Mouse (Mus musculus) ES-E14 (cell line): ENCODE measurements around the gene Gm10799. TPM values are rescaled to one million over a fixed set of nuclear protein-coding genes. Genes with fewer than 3 reads are reported as not detected.
"Not testable (repeated sequence)": the region's sequence is repeated elsewhere in the genome, so short reads cannot be mapped to it uniquely, and the experiment has no call there.

Experiments used
- DNase-seq: peaks from one replicate; pipeline ENCODE4 v3.0.0-alpha.2; 2013; ENCODE audit warnings: low read depth, low spot score
- H3K27ac ChIP-seq: 2 replicates; pipeline ENCODE4 v1.5.1; 2012; ENCODE audit warnings: low read depth, mild to moderate bottlenecking, low read length, moderate library complexity, mixed read lengths; ENCODE audit not compliant: poor library complexity, insufficient read depth, severe bottlenecking
- H3K36me3 ChIP-seq: 2 replicates; pipeline ENCODE4 v1.6.1; 2012; ENCODE audit warnings: mild to moderate bottlenecking, low read length, moderate library complexity, mixed read lengths; ENCODE audit not compliant: control insufficient read depth, poor library complexity, insufficient read depth, severe bottlenecking
- H3K4me1 ChIP-seq, 2 experiments: fragments of 150-350 bp in 1 of 2; sonication (generic) in 1 of 2; 2 replicates each; pipeline ENCODE4 v1.6.1; 2012; ENCODE audit warnings: low read length in 2 of 2, mild to moderate bottlenecking in 1 of 2, mixed read lengths in 1 of 2; ENCODE audit not compliant: control insufficient read depth in 2 of 2, insufficient read depth in 2 of 2, poor library complexity in 1 of 2
- H3K4me3 ChIP-seq, 2 experiments: fragments of 150-350 bp in 1 of 2; sonication (generic) in 1 of 2; 2 replicates each; pipeline ENCODE4 v1.5.1; 2012; ENCODE audit warnings: low read length in 2 of 2, low read depth in 1 of 2, mild to moderate bottlenecking in 1 of 2, mixed read lengths in 1 of 2; ENCODE audit not compliant: insufficient read depth in 1 of 2, poor library complexity in 1 of 2, severe bottlenecking in 1 of 2
- H3K9ac ChIP-seq: 2 replicates; pipeline ENCODE4 v1.6.1; 2012; ENCODE audit warnings: low read depth, mild to moderate bottlenecking, low read length, mixed read lengths; ENCODE audit not compliant: poor library complexity, insufficient read depth, severe bottlenecking
- H3K9me3 ChIP-seq: fragments of 150-350 bp; sonication (generic); 2 replicates; pipeline ENCODE4 v1.6.1; 2012; ENCODE audit warnings: low read depth, mild to moderate bottlenecking, low read length; ENCODE audit not compliant: control insufficient read depth, insufficient read depth
- CHD2 ChIP-seq: IDR thresholded peaks from 2 replicates; pipeline ENCODE4 v1.6.1; 2014; ENCODE audit warnings: mild to moderate bottlenecking, low read depth, low read length, inconsistent platforms
- HCFC1 ChIP-seq: IDR thresholded peaks from 2 replicates; pipeline ENCODE4 v1.6.1; 2012; ENCODE audit warnings: low read length, inconsistent platforms, borderline replicate concordance; ENCODE audit not compliant: insufficient read depth
- MAFK ChIP-seq: IDR thresholded peaks from 2 replicates; pipeline ENCODE4 v1.6.1; 2014; ENCODE audit warnings: mild to moderate bottlenecking, low read depth, low read length, inconsistent platforms; ENCODE audit not compliant: insufficient read depth
- ZC3H11A ChIP-seq: IDR thresholded peaks from 2 replicates; pipeline ENCODE4 v1.6.1; 2012; ENCODE audit warnings: low read depth, mild to moderate bottlenecking, inconsistent platforms, low read length, borderline replicate concordance
- ZNF384 ChIP-seq: IDR thresholded peaks from 2 replicates; pipeline ENCODE4 v1.6.1; 2012; ENCODE audit warnings: low read depth, low read length, inconsistent platforms
- in situ Hi-C, 2 experiments: fragments of 600-800 bp; cut with MboI; formaldehyde crosslinking; loops; one replicate each; pipeline ENCODE4 v1.15.1; 2025; ENCODE audit warnings: low sequenced_read_pairs in 2 of 2, inconsistent platforms in 1 of 2; ENCODE audit not compliant: unreplicated experiment in 2 of 2
- total RNA-seq: library from RNA; depleted of rRNA; stranded (reverse); fragments of 300-350 nt; gene quantifications from 2 replicates; pipeline ENCODE4 v1.2.3, GENCODE M21; 2012

Gm10799 gene
- total RNA-seq, 1 experiment, result not detected

DNA sequence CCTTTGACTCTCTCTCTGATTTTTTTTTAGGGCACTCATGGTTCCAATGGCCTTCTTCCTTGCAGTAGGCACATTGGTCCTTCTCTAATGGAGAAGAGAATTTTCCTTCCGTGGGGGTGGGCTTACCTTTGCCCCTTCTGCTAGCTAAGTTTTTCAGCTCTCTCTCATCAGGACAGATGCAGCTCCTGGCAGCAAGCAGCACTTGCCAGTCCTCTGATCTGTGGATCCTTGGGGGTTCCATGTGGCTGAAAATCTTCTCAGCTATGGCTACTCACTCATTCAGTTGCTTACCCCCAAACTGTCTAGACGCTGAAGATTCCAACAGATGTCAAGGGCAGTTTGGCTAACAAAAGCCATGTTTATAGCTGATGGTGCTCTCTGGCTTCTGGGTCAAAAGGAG is 25.0 kb upstream of the Gm10799 start:
- Histone ChIP-seq H3K27ac (no peak overlapping the region), H3K4me1 (0 out of 4 replicates have a peak, but pooled peaks cover 0 to 4% of the 10 kb centered on the region in 2 experiments), H3K36me3 (no peaks in the 10 kb centered on the region), H3K4me3 (no peak overlapping the region), H3K9me3 (0 out of 2 replicates have a peak, but pooled peaks cover 6% of the 10 kb centered on the region), H3K9ac (no peak overlapping the region)
- TF ChIP-seq ZNF384, result no peak
- no peak for TF ChIP-seq MAFK
- no peak for TF ChIP-seq HCFC1
- no peak for TF ChIP-seq CHD2
- no peak for TF ChIP-seq ZC3H11A
- no peak for DNase-seq
- in situ Hi-C loops, result no loop called here

DNA sequence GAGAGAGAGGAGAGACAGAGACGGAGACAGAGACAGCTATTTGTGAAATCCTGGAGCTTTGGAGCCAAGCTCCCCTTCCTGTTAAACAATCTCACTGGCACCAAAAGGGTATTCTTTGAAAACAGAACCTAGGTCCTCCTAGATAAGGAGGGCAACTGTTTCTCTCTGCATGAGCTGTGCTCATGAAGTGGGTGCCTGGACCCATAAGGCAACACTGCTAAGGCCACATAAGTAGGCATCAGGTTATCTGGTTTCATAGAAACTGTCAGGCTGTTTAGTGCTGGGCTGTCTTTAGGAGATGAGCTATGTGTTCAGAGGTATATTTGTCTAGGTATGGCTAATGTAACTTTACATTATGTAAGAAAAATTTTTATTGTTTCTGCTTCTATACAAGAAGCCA is 19.2 kb upstream of the Gm10799 start:
- not testable (repeated sequence) for H3K4me1 ChIP-seq

DNA sequence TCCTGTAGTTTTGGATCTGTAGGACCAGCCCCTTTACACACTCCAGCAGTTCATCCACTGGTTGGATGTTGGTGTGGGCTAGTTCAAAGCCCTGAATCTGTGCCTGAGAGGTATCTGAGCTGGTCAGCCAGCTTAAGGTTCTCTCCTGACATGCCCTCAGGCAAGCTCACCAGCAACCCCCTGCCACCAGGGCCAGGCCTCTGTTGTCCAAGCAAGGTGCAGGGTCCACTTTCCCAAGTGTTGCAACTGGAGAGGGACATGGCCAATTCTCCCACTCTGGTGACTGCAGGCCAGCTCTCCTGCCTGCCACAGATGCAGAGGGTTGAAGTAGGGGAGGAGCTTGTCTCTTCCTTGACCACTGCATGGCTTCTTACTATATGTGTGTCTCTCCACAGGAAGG is 15.7 kb upstream of the Gm10799 start:
- H3K9ac ChIP-seq, DNase-seq, H3K36me3 ChIP-seq, H3K4me3 ChIP-seq, H3K9me3 ChIP-seq, in situ Hi-C loops, H3K4me1 ChIP-seq, H3K27ac ChIP-seq: not testable (repeated sequence)

More for the DNA sequence above, 19.2 kb upstream of the Gm10799 start:
- H3K27ac ChIP-seq, H3K4me3 ChIP-seq, H3K9ac ChIP-seq, in situ Hi-C loops, H3K9me3 ChIP-seq, H3K36me3 ChIP-seq, DNase-seq: not testable (repeated sequence)

DNA sequence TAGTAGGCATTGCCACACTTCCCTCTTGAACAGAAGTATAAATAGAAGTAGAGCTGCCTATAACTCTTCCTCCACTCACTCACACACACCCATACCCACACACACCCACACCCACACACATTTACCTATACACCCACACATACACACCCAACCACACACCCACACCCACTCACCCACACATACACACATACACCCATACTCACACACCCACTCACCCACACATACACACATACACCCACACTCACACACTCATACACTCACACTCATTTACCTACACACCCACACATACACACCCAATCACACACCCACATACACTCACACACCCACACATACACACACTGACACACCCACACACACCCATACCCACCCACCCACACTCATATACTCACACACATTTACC is 14.1 kb upstream of the Gm10799 start:
- TF ChIP-seq HCFC1, result no peak
- no peak for TF ChIP-seq MAFK
- no peak for TF ChIP-seq ZNF384
- TF ChIP-seq CHD2, result no peak
- TF ChIP-seq ZC3H11A, result no peak
- Histone ChIP-seq H3K36me3 (no peaks in the 10 kb centered on the region), H3K4me1 (no peaks in the 10 kb centered on the region), H3K9ac (no peak overlapping the region), H3K27ac (no peak overlapping the region), H3K9me3 (no peaks in the 10 kb centered on the region), H3K4me3 (no peak overlapping the region)
- in situ Hi-C loops, result no loop called here
- no peak for DNase-seq

DNA sequence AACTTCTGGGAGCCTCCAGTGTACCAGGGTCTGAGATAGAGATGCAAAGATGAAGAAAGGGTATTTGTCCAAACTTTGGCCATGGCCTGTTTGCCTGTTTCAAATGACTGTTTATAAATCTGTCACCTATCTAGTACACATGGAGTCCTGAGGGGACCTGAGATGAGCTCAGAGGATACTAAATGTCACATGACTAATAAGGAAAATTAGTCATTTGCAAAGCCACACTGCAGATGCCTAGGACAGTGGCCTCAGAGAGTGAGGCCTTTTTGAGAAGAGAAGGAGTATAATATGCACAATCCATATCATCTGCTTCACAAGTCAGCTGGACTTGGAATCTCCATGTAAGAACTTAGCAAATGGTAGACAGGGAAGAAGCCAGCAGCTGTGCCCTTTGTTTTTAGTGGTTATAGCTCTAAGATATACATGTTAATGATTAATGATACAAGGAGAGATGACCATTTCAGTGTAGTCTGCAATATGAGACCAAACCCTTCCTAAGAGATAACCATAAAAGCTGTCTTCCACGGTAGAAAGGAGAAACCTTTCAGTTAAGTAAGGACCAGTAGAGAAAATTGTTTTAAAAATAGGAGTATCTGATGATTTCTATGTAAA is 13.2 kb upstream of the Gm10799 start:
- H3K4me3 ChIP-seq, H3K36me3 ChIP-seq, H3K4me1 ChIP-seq, H3K9me3 ChIP-seq, H3K9ac ChIP-seq, H3K27ac ChIP-seq, DNase-seq, in situ Hi-C loops: not testable (repeated sequence)

DNA sequence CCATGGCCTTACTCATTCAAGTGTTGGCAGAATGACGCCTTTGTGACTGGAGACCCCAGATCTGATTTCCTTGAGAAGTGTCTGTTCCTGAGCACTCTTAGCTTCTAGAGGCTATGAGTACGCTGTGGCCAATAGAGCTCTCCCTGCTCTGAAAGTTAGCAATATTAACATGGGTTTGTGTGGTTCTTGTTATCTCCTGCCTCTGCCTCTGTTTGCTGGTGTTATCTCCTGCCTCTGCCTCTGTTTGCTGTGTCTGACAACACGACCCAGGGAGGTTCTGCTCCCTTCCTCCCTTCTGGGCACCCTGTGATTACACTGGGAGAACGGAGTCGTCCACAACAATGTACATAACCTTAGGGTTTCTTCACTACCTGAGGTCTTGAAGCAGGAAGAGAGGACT is 9.9 kb upstream of the Gm10799 start:
- H3K27ac ChIP-seq, H3K9ac ChIP-seq, H3K4me1 ChIP-seq, H3K4me3 ChIP-seq, DNase-seq, in situ Hi-C loops, H3K36me3 ChIP-seq, H3K9me3 ChIP-seq: not testable (repeated sequence)
